Mouse (Mus musculus): Measurements from ENCODE around the gene Acp2. TPM values are rescaled to one million over a fixed set of nuclear protein-coding genes. Genes with fewer than 3 reads are reported as not detected.
A peak's percentile ranks its signal among the peaks of the same experiment; 100 is the strongest.

Acp2 gene
- 30.4 and 35.6 TPM in 2 replicates for polyA plus RNA-seq (2012; rRNA removed)

- DNase-seq (ENCODE audit: extremely low spot score in 1 of 2, low spot score in 1 of 2) = peak; percentile 90 to 98
Observed at GRCm38 (mm10) chr2:91202222-91202971, at the start of gene Acp2, which contains the start of gene Nr1h3. Gene Acp2 (plus strand): TSS chr2:91202885. Gene Nr1h3 (minus strand): TSS chr2:91202834.

- DNase-seq (ENCODE audit: extremely low spot score in 1 of 2, low spot score in 1 of 2) = no peak
Observed at GRCm38 (mm10) chr2:91152885-91153377, 49.8 kb upstream of the Acp2 start.

- DNase-seq (ENCODE audit: extremely low spot score in 1 of 2, low spot score in 1 of 2) = no peak
Observed at GRCm38 (mm10) chr2:91154091-91154490, 48.6 kb upstream of the Acp2 start.

GRCm38 (mm10) chr2:91157002-91157752 is 45.5 kb upstream of the Acp2 start:
- no peak for DNase-seq (ENCODE audit: extremely low spot score in 1 of 2, low spot score in 1 of 2)

GRCm38 (mm10) chr2:91160591-91160990 is 42.1 kb upstream of the Acp2 start:
- no peak for DNase-seq (ENCODE audit: extremely low spot score in 1 of 2, low spot score in 1 of 2)

- DNase-seq (ENCODE audit: extremely low spot score in 1 of 2, low spot score in 1 of 2) = no peak
Observed at GRCm38 (mm10) chr2:91162952-91163351, 39.7 kb upstream of the Acp2 start.

- DNase-seq (ENCODE audit: extremely low spot score in 1 of 2, low spot score in 1 of 2) = no peak
Observed at GRCm38 (mm10) chr2:91163532-91163931, 39.2 kb upstream of the Acp2 start.

GRCm38 (mm10) chr2:91164991-91165390 is 37.7 kb upstream of the Acp2 start:
- DNase-seq (ENCODE audit: extremely low spot score in 1 of 2, low spot score in 1 of 2) = peak in 1 of 2 experiments; percentile 15

- DNase-seq (ENCODE audit: extremely low spot score in 1 of 2, low spot score in 1 of 2) = no peak
Observed at GRCm38 (mm10) chr2:91167629-91168028, 35.1 kb upstream of the Acp2 start.

- no peak for DNase-seq (ENCODE audit: extremely low spot score in 1 of 2, low spot score in 1 of 2)
Observed at GRCm38 (mm10) chr2:91169587-91170322, 32.9 kb upstream of the Acp2 start.

- no peak for DNase-seq (ENCODE audit: extremely low spot score in 1 of 2, low spot score in 1 of 2)
Observed at GRCm38 (mm10) chr2:91175490-91175889, 27.2 kb upstream of the Acp2 start.

- DNase-seq (ENCODE audit: extremely low spot score in 1 of 2, low spot score in 1 of 2) = no peak
Observed at GRCm38 (mm10) chr2:91176234-91176633, 26.5 kb upstream of the Acp2 start.

GRCm38 (mm10) chr2:91179825-91180224 is 22.9 kb upstream of the Acp2 start:
- no peak for DNase-seq (ENCODE audit: extremely low spot score in 1 of 2, low spot score in 1 of 2)

GRCm38 (mm10) chr2:91180706-91181105 is 22.0 kb upstream of the Acp2 start:
- no peak for DNase-seq (ENCODE audit: extremely low spot score in 1 of 2, low spot score in 1 of 2)

- DNase-seq (ENCODE audit: extremely low spot score in 1 of 2, low spot score in 1 of 2) = peak in 1 of 2 experiments; percentile 50
Observed at GRCm38 (mm10) chr2:91182016-91182404, 20.7 kb upstream of the Acp2 start.

GRCm38 (mm10) chr2:91182405-91183147 is 20.1 kb upstream of the Acp2 start:
- DNase-seq (ENCODE audit: extremely low spot score in 1 of 2, low spot score in 1 of 2) = peak; percentile 63 to 90

- DNase-seq (ENCODE audit: extremely low spot score in 1 of 2, low spot score in 1 of 2) = peak; percentile 96 to 99
Observed at GRCm38 (mm10) chr2:91183148-91183513, 19.6 kb upstream of the Acp2 start.

- no peak for DNase-seq (ENCODE audit: extremely low spot score in 1 of 2, low spot score in 1 of 2)
Observed at GRCm38 (mm10) chr2:91183711-91184405, 18.8 kb upstream of the Acp2 start, which contains the start of gene Madd. Gene Madd (minus strand): TSS chr2:91183837.

- no peak for DNase-seq (ENCODE audit: extremely low spot score in 1 of 2, low spot score in 1 of 2)
Observed at GRCm38 (mm10) chr2:91186208-91186607, 16.5 kb upstream of the Acp2 start.

GRCm38 (mm10) chr2:91187431-91187830 is 15.3 kb upstream of the Acp2 start:
- peak; percentile 67 to 79 for DNase-seq (ENCODE audit: extremely low spot score in 1 of 2, low spot score in 1 of 2)
